Mouse (Mus musculus) lung, adult 2 months (tissue): ENCODE data around the gene Mettl14.

Experiments
- CTCF ChIP-seq: fragments of 200-500 bp; IDR thresholded peaks from 2 replicates; pipeline ENCODE4 v1.5.1; 2011; ENCODE audit warnings: mild to moderate bottlenecking, low read length, control low read depth; ENCODE audit not compliant: insufficient read depth
- POLR2A ChIP-seq: fragments of 200-500 bp; IDR thresholded peaks from 2 replicates; pipeline ENCODE4 v1.6.1; 2011; ENCODE audit warnings: low read depth, mild to moderate bottlenecking, control low read depth, low read length, borderline replicate concordance; ENCODE audit errors: extremely low read depth

DNA sequence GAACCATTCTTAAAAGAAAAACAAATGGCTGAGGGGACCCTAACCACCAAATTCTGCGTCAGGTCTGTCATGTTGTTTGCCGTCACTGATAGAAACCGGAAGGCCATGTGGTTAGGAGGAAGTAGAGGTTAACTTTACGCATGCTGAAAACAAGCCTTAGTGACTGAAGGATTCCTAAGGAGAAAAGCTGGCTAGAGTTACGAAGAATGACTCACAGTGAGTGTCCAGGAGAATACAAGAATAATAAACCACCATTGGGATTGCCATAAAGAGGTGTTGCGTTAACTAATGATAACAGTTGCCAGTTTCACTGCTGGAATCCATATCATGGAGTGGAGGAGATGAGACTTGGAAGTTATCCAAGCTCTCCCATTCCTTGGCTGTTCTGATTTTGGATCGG lies 51.0 kb downstream of the Mettl14 start:
- TF ChIP-seq CTCF (no peak), POLR2A (no peak)
